Mouse (Mus musculus) megakaryocyte, embryonic 14.5 days (primary cell): ENCODE data around the gene Ptpdc1. TPM values are rescaled to one million over a fixed set of nuclear protein-coding genes. Genes with fewer than 3 reads are reported as not detected.

Experiments
- H3K27me3 ChIP-seq: replicated peaks from 2 replicates; pipeline ENCODE3; 2012; ENCODE audit warnings: inconsistent platforms
- H3K36me3 ChIP-seq: replicated peaks from 2 replicates; pipeline ENCODE3; 2012; ENCODE audit warnings: low read length, inconsistent platforms, mixed read lengths
- H3K4me1 ChIP-seq: 2 replicates; pipeline ENCODE4 v1.6.1; 2012; ENCODE audit warnings: inconsistent platforms
- H3K4me3 ChIP-seq: replicated peaks from 2 replicates; pipeline ENCODE3; 2012; ENCODE audit warnings: moderate library complexity, mild to moderate bottlenecking, inconsistent platforms
- H3K9me3 ChIP-seq: 2 replicates; pipeline ENCODE4 v1.6.1; 2012; ENCODE audit warnings: inconsistent platforms
- FLI1 ChIP-seq: IDR thresholded peaks from 2 replicates; pipeline ENCODE4 v1.6.1; 2012; ENCODE audit warnings: low read length, inconsistent platforms, mixed read lengths
- GATA1 ChIP-seq: IDR thresholded peaks from 3 replicates; pipeline ENCODE4 v1.6.1; 2012; ENCODE audit warnings: mixed read lengths, low read length, inconsistent platforms, borderline replicate concordance
- polyA plus RNA-seq: library from polyadenylated mRNA; stranded (reverse); fragments of >175 nt; gene quantifications from 2 replicates; pipeline ENCODE4 v1.2.3, GENCODE M21; 2012; ENCODE audit warnings: low replicate concordance; ENCODE audit not compliant: insufficient read depth

Ptpdc1 gene
- polyA plus RNA-seq, 1 experiment = not detected

DNA sequence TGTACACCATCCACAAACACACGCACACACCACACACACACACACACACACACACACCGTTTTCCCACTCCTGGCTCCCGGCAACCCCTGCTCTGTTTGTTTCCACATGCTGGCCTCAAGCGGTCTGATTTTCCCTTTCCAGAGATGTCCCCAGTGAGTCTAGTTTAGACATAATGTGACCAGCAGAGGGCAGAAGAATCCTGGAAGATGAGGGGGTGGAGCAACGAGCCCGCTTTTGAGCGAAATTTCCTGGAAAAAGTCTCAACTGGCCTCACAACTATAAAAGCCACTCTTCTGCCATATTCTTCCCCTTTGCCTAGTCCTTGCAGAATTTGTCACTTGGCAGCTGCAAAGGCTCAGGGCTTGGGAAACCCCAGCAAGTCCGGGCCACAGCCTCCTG lies 30.2 kb upstream of the Ptpdc1 start:
- no peak for TF ChIP-seq GATA1
- TF ChIP-seq FLI1 = no peak
- peaks cover 40% of the 10 kb centered on the region for H3K4me1 ChIP-seq
- peaks cover 89% of the 10 kb centered on the region for H3K27me3 ChIP-seq
- no peaks in the 10 kb centered on the region for H3K9me3 ChIP-seq
- no peak overlapping the region for H3K4me3 ChIP-seq
- H3K36me3 ChIP-seq = no peaks in the 10 kb centered on the region

DNA sequence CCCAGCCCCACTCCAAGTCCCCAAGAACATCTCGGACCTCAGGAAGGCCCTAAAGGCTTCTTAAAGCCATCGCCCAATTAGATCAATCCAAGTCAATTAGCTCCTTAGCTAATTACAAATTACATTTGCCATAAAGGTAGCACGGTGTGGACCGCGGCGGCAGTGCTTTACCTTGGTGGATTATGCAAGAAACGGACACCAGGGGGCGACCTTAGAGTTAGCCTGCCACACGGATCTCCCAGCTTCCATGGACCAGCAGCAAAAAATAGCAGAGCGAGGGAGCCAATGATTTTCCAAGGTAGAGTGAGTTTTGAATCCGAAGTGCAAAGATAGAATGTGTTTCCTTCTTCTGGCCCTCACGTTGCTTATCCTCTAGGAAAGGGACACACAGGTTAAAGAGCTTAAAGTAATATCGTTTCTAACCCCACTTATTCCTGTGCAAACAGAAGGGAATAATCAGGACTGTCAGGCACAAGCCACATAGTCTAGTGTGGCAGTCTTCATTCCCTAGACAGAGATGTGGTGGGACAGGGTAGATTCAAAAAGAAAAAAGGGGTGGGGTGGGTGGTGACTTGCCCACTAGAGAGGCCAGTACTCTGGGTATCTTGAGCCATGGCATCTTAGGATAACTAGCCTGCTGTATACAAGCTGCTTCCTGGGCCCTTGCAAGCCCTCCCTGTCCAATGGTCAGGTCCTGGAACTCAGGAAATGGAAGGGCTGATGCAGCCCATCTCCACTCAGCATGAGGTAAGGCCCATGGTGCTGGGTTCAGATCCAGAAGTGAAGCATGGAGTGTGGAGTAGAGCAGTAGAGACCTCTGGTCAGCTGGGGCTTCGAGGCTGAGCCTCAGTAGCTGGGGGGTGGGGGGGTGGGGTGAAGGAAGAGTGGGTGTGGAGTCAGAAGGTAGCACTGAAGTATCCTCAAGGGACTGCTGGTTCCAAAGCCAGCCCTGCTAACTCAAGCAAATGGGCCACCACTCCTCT lies 28.6 kb upstream of the Ptpdc1 start:
- Histone ChIP-seq H3K9me3 (no peaks in the 10 kb centered on the region), H3K36me3 (no peaks in the 10 kb centered on the region), H3K27me3 (peaks cover 73% of the 10 kb centered on the region), H3K4me1 (peaks cover 28% of the 10 kb centered on the region), H3K4me3 (no peak overlapping the region)
- no peak for TF ChIP-seq GATA1
- TF ChIP-seq FLI1 = no peak

DNA sequence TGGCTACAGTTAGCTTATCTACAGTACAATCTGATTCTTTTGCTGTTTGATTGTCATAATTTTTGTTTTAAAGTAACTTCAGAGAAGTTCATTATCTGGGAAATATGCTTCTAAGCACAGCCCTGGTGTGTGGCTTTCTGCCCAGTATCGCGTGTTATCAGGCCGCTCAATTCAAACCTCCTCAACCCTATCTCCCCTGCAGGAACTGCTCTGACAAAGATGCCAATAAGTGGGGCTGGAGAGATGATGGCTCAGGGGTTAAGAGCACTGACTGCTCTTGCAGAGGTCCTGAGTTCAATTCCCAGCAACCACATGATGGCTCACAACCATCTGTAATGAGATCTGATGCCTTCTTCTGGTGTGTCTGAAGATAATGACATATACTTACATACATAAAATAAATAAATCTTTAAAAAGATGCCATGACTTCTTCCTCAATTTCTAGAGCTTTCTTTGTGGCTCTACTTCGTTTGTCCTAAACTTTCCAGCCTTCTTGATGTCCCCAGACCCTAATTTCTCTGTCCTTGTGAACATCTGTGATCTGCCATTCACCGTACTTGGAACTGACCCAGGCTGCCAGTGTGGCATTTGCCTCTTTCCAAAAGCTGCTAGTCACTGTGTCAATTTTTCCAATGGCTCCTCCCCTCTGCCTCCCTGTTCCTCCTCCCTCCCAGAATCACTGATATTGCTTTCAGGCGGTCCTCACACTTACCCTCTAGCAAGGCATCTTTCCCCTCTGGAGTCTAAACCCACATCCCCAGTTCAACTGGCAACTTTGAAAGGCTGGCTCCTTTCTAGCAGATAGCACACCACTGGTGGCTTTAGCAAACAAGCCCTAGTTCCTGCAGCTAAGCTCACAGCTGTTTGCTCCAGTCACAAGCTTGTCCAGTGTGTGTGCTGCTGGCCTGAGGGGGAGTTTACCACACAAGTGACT lies 25.9 kb upstream of the Ptpdc1 start:
- H3K4me1 ChIP-seq = peaks cover 13% of the 10 kb centered on the region
- H3K27me3 ChIP-seq = peaks cover 52% of the 10 kb centered on the region
- H3K36me3 ChIP-seq = no peaks in the 10 kb centered on the region
- no peak overlapping the region for H3K4me3 ChIP-seq
- H3K9me3 ChIP-seq = peaks cover 2% of the 10 kb centered on the region; the same call in 1 of the 2 replicates
- TF ChIP-seq GATA1 (no peak), FLI1 (no peak)

GRCm38 (mm10) chr13:48650615-48651014 lies 25.2 kb upstream of the Ptpdc1 start:
- H3K4me3 ChIP-seq = no peak overlapping the region
- peaks cover 7% of the 10 kb centered on the region for H3K4me1 ChIP-seq
- no peaks in the 10 kb centered on the region for H3K36me3 ChIP-seq
- TF ChIP-seq GATA1 (no peak), FLI1 (no peak)
- H3K9me3 ChIP-seq = peaks cover 2% of the 10 kb centered on the region; the same call in 1 of the 2 replicates
- H3K27me3 ChIP-seq = peaks cover 47% of the 10 kb centered on the region

- TF ChIP-seq GATA1 (no peak), FLI1 (no peak)
- Histone ChIP-seq H3K36me3 (no peaks in the 10 kb centered on the region), H3K9me3 (peaks cover 2% of the 10 kb centered on the region; the same call in 1 of the 2 replicates), H3K27me3 (peaks cover 21% of the 10 kb centered on the region), H3K4me3 (no peak overlapping the region), H3K4me1 (no peaks in the 10 kb centered on the region)
These were observed 21.2 kb upstream of the Ptpdc1 start for GRCm38 (mm10) chr13:48646696-48647095.

DNA sequence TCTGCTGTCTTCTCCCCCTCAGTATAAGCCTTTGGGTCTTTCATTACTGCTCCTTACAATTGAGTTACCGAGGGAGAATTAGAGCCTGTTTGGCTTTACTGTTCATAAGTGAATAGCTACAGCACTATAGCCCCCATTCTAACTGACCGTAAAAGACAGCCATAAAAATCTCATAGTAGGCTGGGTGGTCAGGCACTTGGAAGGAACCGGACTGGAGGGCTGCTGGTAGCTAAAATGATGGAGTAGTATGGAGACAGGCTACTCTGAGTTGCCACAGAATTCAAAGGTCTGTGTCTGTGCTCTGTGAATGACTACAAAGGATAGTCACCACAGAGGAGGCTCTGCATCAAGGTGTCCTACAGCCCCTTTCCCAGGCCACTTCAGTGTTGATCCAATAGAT lies 18.5 kb upstream of the Ptpdc1 start:
- TF ChIP-seq FLI1 = no peak
- H3K4me3 ChIP-seq = no peak overlapping the region

GRCm38 (mm10) chr13:48643072-48643471 lies 17.6 kb upstream of the Ptpdc1 start:
- no peak overlapping the region for H3K4me3 ChIP-seq
- H3K27me3 ChIP-seq = peaks cover 15% of the 10 kb centered on the region
- no peaks in the 10 kb centered on the region for H3K36me3 ChIP-seq
- TF ChIP-seq FLI1 = no peak
- no peak for TF ChIP-seq GATA1
- peaks cover 2% of the 10 kb centered on the region; the same call in 1 of the 2 replicates for H3K9me3 ChIP-seq
- no peaks in the 10 kb centered on the region for H3K4me1 ChIP-seq

More for the DNA sequence above, 18.5 kb upstream of the Ptpdc1 start:
- no peaks in the 10 kb centered on the region for H3K4me1 ChIP-seq
- no peaks in the 10 kb centered on the region for H3K36me3 ChIP-seq
- H3K9me3 ChIP-seq = peaks cover 2% of the 10 kb centered on the region; the same call in 1 of the 2 replicates
- peaks cover 18% of the 10 kb centered on the region for H3K27me3 ChIP-seq

GRCm38 (mm10) chr13:48639570-48639969 lies 14.1 kb upstream of the Ptpdc1 start:
- no peak overlapping the region for H3K4me3 ChIP-seq
- no peaks in the 10 kb centered on the region for H3K4me1 ChIP-seq
- no peak for TF ChIP-seq GATA1
- TF ChIP-seq FLI1 = no peak
- no peaks in the 10 kb centered on the region for H3K36me3 ChIP-seq
- H3K9me3 ChIP-seq = no peaks in the 10 kb centered on the region
- peaks cover 23% of the 10 kb centered on the region for H3K27me3 ChIP-seq

DNA sequence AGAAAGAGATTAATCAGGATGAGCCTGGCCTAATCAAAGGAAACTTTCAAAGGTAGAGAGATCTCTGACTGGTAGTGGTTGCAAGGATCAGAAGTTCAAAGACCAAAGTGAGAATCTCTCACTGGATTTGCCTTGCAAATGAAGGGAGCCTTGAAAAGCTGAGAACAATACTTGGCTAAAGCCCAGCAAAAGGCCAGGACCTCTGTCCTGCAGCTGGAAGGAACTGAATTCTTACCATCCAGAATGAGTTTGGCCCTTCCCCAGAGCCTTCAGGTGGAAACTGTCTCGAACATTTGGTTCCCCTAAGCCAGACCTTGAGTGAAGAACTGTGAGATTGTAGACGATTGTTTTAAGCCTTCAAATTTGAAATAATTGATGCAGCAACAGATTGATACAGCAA lies 12.2 kb upstream of the Ptpdc1 start:
- Histone ChIP-seq H3K4me1 (no peaks in the 10 kb centered on the region), H3K9me3 (no peaks in the 10 kb centered on the region), H3K36me3 (no peaks in the 10 kb centered on the region), H3K4me3 (no peak overlapping the region), H3K27me3 (peaks cover 18% of the 10 kb centered on the region)
- TF ChIP-seq FLI1 (no peak), GATA1 (no peak)
